Mouse (Mus musculus): ENCODE measurements around the gene Gm45208. TPM values are rescaled to one million over a fixed set of nuclear protein-coding genes. Genes with fewer than 3 reads are reported as not detected.
A peak's percentile ranks its signal among the peaks of the same experiment; 100 is the strongest.

Gene Gm45208
- 0.64 and 2.7 TPM in 2 replicates for polyA plus RNA-seq (2015; fragmentation: Nextera tagmentation; extraction: Ambion mirVana)

- TF ChIP-seq EP300 (IDR thresholded peaks at IDR 0.05) (peak; percentile 95), CTCF (IDR thresholded peaks at IDR 0.05) (no peak)
- WGBS: 20% methylated on average over 22 of the region's 22 CpGs
- Histone ChIP-seq H3K4me1 (ENCODE audit: insufficient read depth, low read depth, low read length) (no peaks in the 10 kb centered on the region), H3K4me3 (ENCODE audit: low read depth, low read length) (peak within 1 kb of the TSS; percentile 55), H3K27ac (ENCODE audit: low read length) (peak within 1 kb of the TSS; percentile 97), H3K9me3 (ENCODE audit: low read length) (no peaks in the 10 kb centered on the region), H3K27me3 (replicated peaks; ENCODE audit: insufficient read depth, low read length) (no peaks in the 10 kb centered on the region), H3K9ac (replicated peaks; ENCODE audit: low read depth) (peak within 1 kb of the TSS; percentile 54), H3K4me2 (replicated peaks; ENCODE audit: low read depth, low read length) (peak within 1 kb of the TSS; percentile 56), H3K36me3 (ENCODE audit: insufficient read depth, low read length) (no peaks in the 10 kb centered on the region)
- DNase-seq (ENCODE audit: low spot score) (peak; percentile 91), ATAC-seq (peak; percentile 92)
Observed at GRCm38 (mm10) chrX:7721514-7722281, at the start of gene Gm45208. Gm45208 (plus strand) TSS chrX:7722245.

GRCm38 (mm10) chrX:7672739-7673138, 49.3 kb upstream of the Gm45208 start:
- Histone ChIP-seq H3K4me2 (replicated peaks; ENCODE audit: low read depth, low read length) (no peak overlapping the region), H3K9me3 (ENCODE audit: low read length) (no peaks in the 10 kb centered on the region), H3K27ac (ENCODE audit: low read length) (no peak overlapping the region), H3K4me1 (ENCODE audit: insufficient read depth, low read depth, low read length) (no peaks in the 10 kb centered on the region), H3K9ac (replicated peaks; ENCODE audit: low read depth) (no peak overlapping the region), H3K36me3 (ENCODE audit: insufficient read depth, low read length) (no peaks in the 10 kb centered on the region), H3K27me3 (replicated peaks; ENCODE audit: insufficient read depth, low read length) (no peaks in the 10 kb centered on the region), H3K4me3 (ENCODE audit: low read depth, low read length) (no peak overlapping the region)
- TF ChIP-seq CTCF (IDR thresholded peaks at IDR 0.05) (no peak), EP300 (IDR thresholded peaks at IDR 0.05) (no peak)
- DNase-seq (ENCODE audit: low spot score): no peak
- WGBS: 37% methylated on average over 6 of the region's 6 CpGs
- no peak for ATAC-seq

- peak; percentile 46 for ATAC-seq
- no peak for TF ChIP-seq CTCF (IDR thresholded peaks at IDR 0.05)
- TF ChIP-seq EP300 (IDR thresholded peaks at IDR 0.05): no peak
- Histone ChIP-seq H3K4me1 (ENCODE audit: insufficient read depth, low read depth, low read length) (no peaks in the 10 kb centered on the region), H3K4me3 (ENCODE audit: low read depth, low read length) (no peak overlapping the region), H3K9ac (replicated peaks; ENCODE audit: low read depth) (no peak overlapping the region), H3K27ac (ENCODE audit: low read length) (peak overlapping the region; percentile 66), H3K27me3 (replicated peaks; ENCODE audit: insufficient read depth, low read length) (no peaks in the 10 kb centered on the region), H3K36me3 (ENCODE audit: insufficient read depth, low read length) (no peaks in the 10 kb centered on the region), H3K9me3 (ENCODE audit: low read length) (no peaks in the 10 kb centered on the region), H3K4me2 (replicated peaks; ENCODE audit: low read depth, low read length) (peak overlapping the region; percentile 46)
- DNase-seq (ENCODE audit: low spot score): peak; percentile 61
- WGBS: 24% methylated on average over 10 of the region's 12 CpGs
Observed at GRCm38 (mm10) chrX:7673578-7674281, 48.3 kb upstream of the Gm45208 start.

- TF ChIP-seq CTCF (IDR thresholded peaks at IDR 0.05) (no peak), EP300 (IDR thresholded peaks at IDR 0.05) (peak; percentile 44; the same call in 1 of the 2 replicates)
Observed at GRCm38 (mm10) chrX:7674284-7675000, 47.6 kb upstream of the Gm45208 start.

GRCm38 (mm10) chrX:7675001-7675380, 47.1 kb upstream of the Gm45208 start:
- Histone ChIP-seq H3K36me3 (ENCODE audit: insufficient read depth, low read length) (no peaks in the 10 kb centered on the region), H3K9me3 (ENCODE audit: low read length) (no peaks in the 10 kb centered on the region), H3K27me3 (replicated peaks; ENCODE audit: insufficient read depth, low read length) (no peaks in the 10 kb centered on the region), H3K4me3 (ENCODE audit: low read depth, low read length) (no peak overlapping the region), H3K4me1 (ENCODE audit: insufficient read depth, low read depth, low read length) (no peaks in the 10 kb centered on the region), H3K27ac (ENCODE audit: low read length) (no peak overlapping the region), H3K4me2 (replicated peaks; ENCODE audit: low read depth, low read length) (peak overlapping the region; percentile 46), H3K9ac (replicated peaks; ENCODE audit: low read depth) (no peak overlapping the region)
- TF ChIP-seq CTCF (IDR thresholded peaks at IDR 0.05): 0 out of 2 replicates have a peak, but pooled peaks have one; percentile 17
- TF ChIP-seq EP300 (IDR thresholded peaks at IDR 0.05): no peak
- no peak for DNase-seq (ENCODE audit: low spot score)
- WGBS: 36% methylated on average over 9 of the region's 10 CpGs
- no peak for ATAC-seq

More at GRCm38 (mm10) chrX:7674284-7675000, 47.6 kb upstream of the Gm45208 start:
- Histone ChIP-seq H3K4me1 (ENCODE audit: insufficient read depth, low read depth, low read length) (no peaks in the 10 kb centered on the region), H3K4me2 (replicated peaks; ENCODE audit: low read depth, low read length) (peak overlapping the region; percentile 46), H3K36me3 (ENCODE audit: insufficient read depth, low read length) (no peaks in the 10 kb centered on the region), H3K9ac (replicated peaks; ENCODE audit: low read depth) (no peak overlapping the region), H3K27ac (ENCODE audit: low read length) (peak overlapping the region; percentile 66), H3K9me3 (ENCODE audit: low read length) (no peaks in the 10 kb centered on the region), H3K4me3 (ENCODE audit: low read depth, low read length) (no peak overlapping the region), H3K27me3 (replicated peaks; ENCODE audit: insufficient read depth, low read length) (no peaks in the 10 kb centered on the region)
- ATAC-seq (peak; percentile 11), DNase-seq (ENCODE audit: low spot score) (no peak)
- WGBS: 37% methylated on average over 20 of the region's 28 CpGs

GRCm38 (mm10) chrX:7678986-7679385, 43.1 kb upstream of the Gm45208 start:
- H3K27ac ChIP-seq (ENCODE audit: low read length): no peak overlapping the region
- H3K27me3 ChIP-seq (replicated peaks; ENCODE audit: insufficient read depth, low read length): no peaks in the 10 kb centered on the region
- no peaks in the 10 kb centered on the region for H3K4me1 ChIP-seq (ENCODE audit: insufficient read depth, low read depth, low read length)
- peak; percentile 28; the same call in 1 of the 2 replicates for TF ChIP-seq CTCF (IDR thresholded peaks at IDR 0.05)
- TF ChIP-seq EP300 (IDR thresholded peaks at IDR 0.05): no peak
- no peaks in the 10 kb centered on the region for H3K9me3 ChIP-seq (ENCODE audit: low read length)
- H3K4me3 ChIP-seq (ENCODE audit: low read depth, low read length): no peak overlapping the region
- H3K9ac ChIP-seq (replicated peaks; ENCODE audit: low read depth): no peak overlapping the region
- H3K36me3 ChIP-seq (ENCODE audit: insufficient read depth, low read length): no peaks in the 10 kb centered on the region
- 22% methylated on average over 3 of the region's 3 CpGs for WGBS
- no peak overlapping the region for H3K4me2 ChIP-seq (replicated peaks; ENCODE audit: low read depth, low read length)
- no peak for DNase-seq (ENCODE audit: low spot score)
- ATAC-seq: no peak

Measured in lung, postnatal 0 days (tissue).